Mouse (Mus musculus) MEL (cell line): ENCODE results near the gene Ddn.

Experiments
- BHLHE40 ChIP-seq: IDR thresholded peaks from 2 replicates; pipeline ENCODE4 v1.6.1; 2012; ENCODE audit warnings: low read depth, mild to moderate bottlenecking, inconsistent platforms, low read length, improper control_type of control experiment, borderline replicate concordance
- CTCF ChIP-seq, 3 experiments: IDR thresholded peaks in 2 of 3; conservative IDR thresholded peaks in 1 of 3; 2 replicates each; pipeline ENCODE4 v1.5.1; 2011 to 2012; ENCODE audit warnings: low read length in 3 of 3, low read depth in 2 of 3, mild to moderate bottlenecking in 2 of 3, improper control_type of control experiment in 1 of 3, inconsistent platforms in 1 of 3, mixed read lengths in 1 of 3, moderate library complexity in 1 of 3; ENCODE audit not compliant: control insufficient read depth in 1 of 3, insufficient read depth in 1 of 3, poor library complexity in 1 of 3, severe bottlenecking in 1 of 3
- E2F4 ChIP-seq: IDR thresholded peaks from 2 replicates; pipeline ENCODE4 v1.6.1; 2011; ENCODE audit warnings: low read depth, low read length, improper control_type of control experiment, borderline replicate concordance
- EP300 ChIP-seq, 2 experiments: IDR thresholded peaks; 2 replicates each; pipeline ENCODE4 v1.6.1; 2011; ENCODE audit warnings: improper control_type of control experiment in 2 of 2, low read length in 2 of 2, low read depth in 1 of 2, mild to moderate bottlenecking in 1 of 2
- ETS1 ChIP-seq: IDR thresholded peaks from 2 replicates; pipeline ENCODE4 v1.6.1; 2012; ENCODE audit warnings: low read depth, mild to moderate bottlenecking, inconsistent platforms, low read length, improper control_type of control experiment, moderate library complexity
- JUND ChIP-seq: IDR thresholded peaks from 2 replicates; pipeline ENCODE4 v1.6.1; 2011; ENCODE audit warnings: low read depth, mild to moderate bottlenecking, improper control_type of control experiment, low read length
- MAX ChIP-seq: IDR thresholded peaks from 2 replicates; pipeline ENCODE4 v1.6.1; 2011; ENCODE audit warnings: low read length, improper control_type of control experiment
- MXI1 ChIP-seq: IDR thresholded peaks from 2 replicates; pipeline ENCODE4 v1.6.1; 2011; ENCODE audit warnings: mild to moderate bottlenecking, low read depth, low read length, improper control_type of control experiment
- NELFE ChIP-seq: IDR thresholded peaks from 2 replicates; pipeline ENCODE4 v1.6.1; 2011; ENCODE audit warnings: low read depth, low read length, improper control_type of control experiment
- POLR2A ChIP-seq, 2 experiments: IDR thresholded peaks; 2 replicates each; pipeline ENCODE4 v1.6.1; 2011 to 2012; ENCODE audit warnings: low read length in 2 of 2, mild to moderate bottlenecking in 2 of 2, control low read depth in 1 of 2, improper control_type of control experiment in 1 of 2, low read depth in 1 of 2, moderate library complexity in 1 of 2; ENCODE audit not compliant: control insufficient read depth in 1 of 2, insufficient read depth in 1 of 2, poor library complexity in 1 of 2
- POLR2AphosphoS5 ChIP-seq: IDR thresholded peaks from 2 replicates; pipeline ENCODE4 v1.6.1; 2012; ENCODE audit warnings: low read depth, borderline replicate concordance, mild to moderate bottlenecking, inconsistent platforms, low read length, moderate library complexity, mixed read lengths
- RCOR1 ChIP-seq: IDR thresholded peaks from 2 replicates; pipeline ENCODE4 v1.6.1; 2012; ENCODE audit warnings: low read depth, mild to moderate bottlenecking, inconsistent platforms, low read length, improper control_type of control experiment
- USF1 ChIP-seq: IDR thresholded peaks from 2 replicates; pipeline ENCODE4 v1.6.1; 2014; ENCODE audit warnings: low read depth, mild to moderate bottlenecking, inconsistent platforms, low read length, improper control_type of control experiment, moderate library complexity
- USF2 ChIP-seq, 2 experiments: IDR thresholded peaks; 2 replicates each; pipeline ENCODE4 v1.6.1; 2011 to 2012; ENCODE audit warnings: improper control_type of control experiment in 2 of 2, low read length in 2 of 2, borderline replicate concordance in 1 of 2, inconsistent platforms in 1 of 2, low read depth in 1 of 2, mild to moderate bottlenecking in 1 of 2; ENCODE audit not compliant: insufficient read depth in 1 of 2

GRCm38 (mm10) chr15:98802926-98803325, 6.4 kb downstream of the Ddn start:
- no peak for TF ChIP-seq CTCF (IDR thresholded peaks at IDR 0.05 in 2 of 3, conservative IDR thresholded peaks at IDR 0.05 in 1 of 3; ENCODE audit: control insufficient read depth in 1 of 3, insufficient read depth in 1 of 3, low read depth in 2 of 3, low read length in 3 of 3, poor library complexity in 1 of 3, severe bottlenecking in 1 of 3)
- no peak for TF ChIP-seq MXI1
- no peak for TF ChIP-seq POLR2A (IDR thresholded peaks at IDR 0.05; ENCODE audit: control insufficient read depth in 1 of 2, insufficient read depth in 1 of 2, low read depth in 1 of 2, low read length in 2 of 2, poor library complexity in 1 of 2)
- no peak for TF ChIP-seq JUND
- TF ChIP-seq POLR2AphosphoS5 = no peak
- TF ChIP-seq MAX = no peak
- TF ChIP-seq RCOR1 = no peak
- TF ChIP-seq USF1 = no peak
- TF ChIP-seq ETS1 = peak; percentile 63; the same call in 1 of the 2 replicates
- no peak for TF ChIP-seq NELFE
- TF ChIP-seq EP300 (IDR thresholded peaks at IDR 0.05; ENCODE audit: low read depth in 1 of 2, low read length in 2 of 2) = no peak
- TF ChIP-seq E2F4 = no peak
- TF ChIP-seq BHLHE40 = no peak
- no peak for TF ChIP-seq USF2 (IDR thresholded peaks at IDR 0.05; ENCODE audit: borderline replicate concordance in 1 of 2, insufficient read depth in 1 of 2, low read depth in 1 of 2, low read length in 2 of 2)
